Mouse (Mus musculus): ENCODE measurements around the gene Syne1.

- TF ChIP-seq POLR2A (IDR thresholded peaks at IDR 0.05; ENCODE audit: borderline replicate concordance, low read depth, low read length): no peak
- TF ChIP-seq CTCF (IDR thresholded peaks at IDR 0.05; ENCODE audit: low read depth, low read length): peak; percentile 39; the same call in 1 of the 2 replicates
Measured at GRCm38 (mm10) chr10:5227395-5228076, 323.7 kb downstream of the Syne1 start.

Measured in bone marrow macrophage, adult 2 months (primary cell).